Mouse (Mus musculus) erythroblast, embryonic 14.5 days (primary cell): ENCODE data around the gene Unc50.

Source experiments
- GATA1 ChIP-seq: IDR thresholded peaks from 2 replicates; pipeline ENCODE4 v1.6.1; 2012; ENCODE audit warnings: low read length, inconsistent platforms, mixed read lengths
- TAL1 ChIP-seq: IDR thresholded peaks from 3 replicates; pipeline ENCODE4 v1.6.1; 2012; ENCODE audit warnings: low read length, inconsistent platforms, mixed read lengths

DNA sequence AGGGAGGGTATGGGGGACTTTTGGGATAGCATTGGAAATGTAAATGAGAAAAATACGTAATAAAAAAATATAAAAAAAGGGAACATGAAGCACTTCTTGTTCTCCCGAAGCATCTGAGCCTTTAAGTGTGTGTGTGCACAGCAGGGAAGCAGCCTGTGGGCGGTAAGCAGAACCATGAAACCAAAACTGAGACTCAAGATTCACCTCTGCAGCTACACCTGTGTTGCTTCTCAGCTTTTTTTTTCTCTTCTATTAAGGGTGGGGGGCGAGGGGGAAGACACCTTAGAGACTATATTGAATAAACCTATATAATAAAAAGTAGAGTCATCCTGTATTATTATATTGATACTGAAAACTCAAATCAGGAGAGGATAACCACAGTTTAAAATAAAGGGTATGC, 37.9 kb downstream of the Unc50 start:
- TF ChIP-seq GATA1 = no peak
- TF ChIP-seq TAL1 = no peak
